Mouse (Mus musculus): ENCODE measurements around the gene Prok2. TPM values are rescaled to one million over a fixed set of nuclear protein-coding genes. Genes with fewer than 3 reads are reported as not detected.
A peak's percentile ranks its signal among the peaks of the same experiment; 100 is the strongest.

Gene Prok2
- polyA plus RNA-seq, 1 experiment from 2014 or later = not detected

- ATAC-seq (ENCODE audit: low FRiP score, low TSS enrichment) = peak; percentile 88
- H3K9me3 ChIP-seq (ENCODE audit: control insufficient read depth, low read length) = no peaks in the 10 kb centered on the region
- no peaks in the 10 kb centered on the region for H3K36me3 ChIP-seq (ENCODE audit: control insufficient read depth, insufficient read depth, low read length)
- H3K4me2 ChIP-seq (replicated peaks; ENCODE audit: low read depth, low read length) = peak within 1 kb of the TSS; percentile 80
- H3K4me3 ChIP-seq (ENCODE audit: low read length) = peak within 1 kb of the TSS; percentile 71
- peak within 1 kb of the TSS; percentile 60 for H3K27ac ChIP-seq (ENCODE audit: low read depth, low read length)
- H3K4me1 ChIP-seq (ENCODE audit: control insufficient read depth, insufficient read depth, low read length) = 0 out of 2 replicates have a peak, but pooled peaks cover 5% of the 10 kb centered on the region
- H3K27me3 ChIP-seq (ENCODE audit: control insufficient read depth, insufficient read depth, low read length) = no peaks in the 10 kb centered on the region
- peak within 1 kb of the TSS; percentile 78 for H3K9ac ChIP-seq (ENCODE audit: low read depth, low read length)
- under 1% methylated on average over 57 of the region's 75 CpGs for WGBS
Observed at GRCm38 (mm10) chr6:99666318-99667171, 59.6 kb downstream of the Prok2 start, which contains the start of the genes Eif4e3 and Gm20696. Eif4e3 (minus strand) TSS chr6:99666771. Gm20696 (minus strand) TSS chr6:99666797.

GRCm38 (mm10) chr6:99665457-99666317, 60.5 kb downstream of the Prok2 start:
- Histone ChIP-seq H3K27ac (ENCODE audit: low read depth, low read length) (peak overlapping the region; percentile 2; the same call in 1 of the 2 replicates), H3K9me3 (ENCODE audit: control insufficient read depth, low read length) (no peaks in the 10 kb centered on the region), H3K36me3 (ENCODE audit: control insufficient read depth, insufficient read depth, low read length) (no peaks in the 10 kb centered on the region), H3K4me3 (ENCODE audit: low read length) (peak overlapping the region; percentile 71), H3K9ac (ENCODE audit: low read depth, low read length) (peak overlapping the region; percentile 78), H3K4me2 (replicated peaks; ENCODE audit: low read depth, low read length) (peak overlapping the region; percentile 80), H3K27me3 (ENCODE audit: control insufficient read depth, insufficient read depth, low read length) (no peaks in the 10 kb centered on the region), H3K4me1 (ENCODE audit: control insufficient read depth, insufficient read depth, low read length) (0 out of 2 replicates have a peak, but pooled peaks cover 5% of the 10 kb centered on the region)
- 0 out of 2 replicates have a peak, but pooled peaks have one; percentile 6 for ATAC-seq (ENCODE audit: low FRiP score, low TSS enrichment)
- 18% methylated on average over 16 of the region's 16 CpGs for WGBS

- no peaks in the 10 kb centered on the region for H3K36me3 ChIP-seq (ENCODE audit: control insufficient read depth, insufficient read depth, low read length)
- WGBS = 86% methylated on average over 8 of the region's 8 CpGs
- H3K27me3 ChIP-seq (ENCODE audit: control insufficient read depth, insufficient read depth, low read length) = no peaks in the 10 kb centered on the region
- 0 out of 2 replicates have a peak, but pooled peaks cover 5% of the 10 kb centered on the region for H3K4me1 ChIP-seq (ENCODE audit: control insufficient read depth, insufficient read depth, low read length)
- no peak overlapping the region for H3K27ac ChIP-seq (ENCODE audit: low read depth, low read length)
- no peak overlapping the region for H3K4me3 ChIP-seq (ENCODE audit: low read length)
- H3K9me3 ChIP-seq (ENCODE audit: control insufficient read depth, low read length) = no peaks in the 10 kb centered on the region
- no peak overlapping the region for H3K4me2 ChIP-seq (replicated peaks; ENCODE audit: low read depth, low read length)
- H3K9ac ChIP-seq (ENCODE audit: low read depth, low read length) = no peak overlapping the region
- no peak for ATAC-seq (ENCODE audit: low FRiP score, low TSS enrichment)
Observed at GRCm38 (mm10) chr6:99663232-99663631, 63.0 kb downstream of the Prok2 start.

Other genes with a start within 250 kb of the Prok2 start
- 58.5 and 67.4 TPM in 2 replicates for gene Foxp1, start 203.7 kb downstream of the Prok2 start, polyA plus RNA-seq (2014; fragmentation: Nextera tagmentation; extraction: Ambion mirVana)
- 19.5 TPM in 2 replicates for gene Eif4e3, start 59.6 kb downstream of the Prok2 start, polyA plus RNA-seq (2014; fragmentation: Nextera tagmentation; extraction: Ambion mirVana)
- 4.9 and 7.5 TPM in 2 replicates for gene Gm20696, start 59.6 kb downstream of the Prok2 start, polyA plus RNA-seq (2014; fragmentation: Nextera tagmentation; extraction: Ambion mirVana)
- gene Gpr27, start 33.7 kb downstream of the Prok2 start, polyA plus RNA-seq (2014; fragmentation: Nextera tagmentation; extraction: Ambion mirVana) = 3.4 and 5.0 TPM in 2 replicates

Measured in kidney, embryonic 14.5 days (tissue).